Mouse (Mus musculus): ENCODE data around the gene Slc7a6. TPM values are rescaled to one million over a fixed set of nuclear protein-coding genes. Genes with fewer than 3 reads are reported as not detected.

Gene Slc7a6
- polyA plus RNA-seq, 1 experiment = 25.4 TPM

DNA sequence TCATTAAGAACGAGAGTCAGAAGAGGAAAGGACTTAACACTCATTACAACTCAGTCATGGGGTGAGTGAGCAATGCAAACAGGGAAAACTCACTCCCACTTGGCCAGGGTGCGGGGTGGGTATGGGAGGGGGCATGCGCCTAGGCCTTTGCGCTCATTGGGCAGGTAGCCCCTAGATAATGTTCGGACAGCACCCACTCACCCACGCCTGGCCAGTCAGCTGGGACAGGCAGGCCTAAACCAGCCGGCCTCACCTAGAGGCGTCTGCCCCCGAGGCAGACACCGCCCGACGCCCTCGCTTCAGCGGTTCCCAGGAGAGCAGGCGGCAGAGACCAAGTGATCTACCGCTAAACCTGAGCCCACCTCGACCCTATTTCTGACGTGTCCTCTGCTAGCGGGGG is 33.0 kb upstream of the Slc7a6 start:
- Histone ChIP-seq H3K27me3 (ENCODE audit: control insufficient read depth, insufficient read depth, low read length) (peaks cover 8% of the 10 kb centered on the region; the same call in 1 of the 2 replicates), H3K4me3 (replicated peaks; ENCODE audit: insufficient read depth, low read depth, low read length) (no peak overlapping the region), H3K4me1 (ENCODE audit: control insufficient read depth, insufficient read depth, low read length) (peaks cover 15% of the 10 kb centered on the region; the same call in 1 of the 2 replicates), H3K27ac (ENCODE audit: insufficient read depth, low read length) (no peak overlapping the region)
- 13% methylated on average over 19 of the region's 19 CpGs for whole genome bisulfite sequencing
- DNase-seq = no peak
- TF ChIP-seq CTCF (IDR thresholded peaks at IDR 0.05; ENCODE audit: borderline replicate concordance, insufficient read depth, low read depth, low read length) = no peak
- no peak for TF ChIP-seq POLR2A (IDR thresholded peaks at IDR 0.05; ENCODE audit: borderline replicate concordance, insufficient read depth, low read length)

GRCm38 (mm10) chr8:106136156-106137130 is 32.2 kb upstream of the Slc7a6 start, which contains the start of gene Esrp2:
Gene Esrp2, minus strand, starts transcription at chr8:106136974.
- H3K27me3 ChIP-seq (ENCODE audit: control insufficient read depth, insufficient read depth, low read length) = peaks cover 8% of the 10 kb centered on the region; the same call in 1 of the 2 replicates
- 2% methylated on average over 86 of the region's 86 CpGs for WGBS
- peak within 1 kb of the TSS; percentile 72 for H3K4me3 ChIP-seq (replicated peaks; ENCODE audit: insufficient read depth, low read depth, low read length)
- TF ChIP-seq CTCF (IDR thresholded peaks at IDR 0.05; ENCODE audit: borderline replicate concordance, insufficient read depth, low read depth, low read length) = no peak
- TF ChIP-seq POLR2A (IDR thresholded peaks at IDR 0.05; ENCODE audit: borderline replicate concordance, insufficient read depth, low read length) = no peak
- H3K4me1 ChIP-seq (ENCODE audit: control insufficient read depth, insufficient read depth, low read length) = peaks cover 15% of the 10 kb centered on the region; the same call in 1 of the 2 replicates
- no peak for DNase-seq
- no peak within 1 kb of the TSS for H3K27ac ChIP-seq (ENCODE audit: insufficient read depth, low read length)

DNA sequence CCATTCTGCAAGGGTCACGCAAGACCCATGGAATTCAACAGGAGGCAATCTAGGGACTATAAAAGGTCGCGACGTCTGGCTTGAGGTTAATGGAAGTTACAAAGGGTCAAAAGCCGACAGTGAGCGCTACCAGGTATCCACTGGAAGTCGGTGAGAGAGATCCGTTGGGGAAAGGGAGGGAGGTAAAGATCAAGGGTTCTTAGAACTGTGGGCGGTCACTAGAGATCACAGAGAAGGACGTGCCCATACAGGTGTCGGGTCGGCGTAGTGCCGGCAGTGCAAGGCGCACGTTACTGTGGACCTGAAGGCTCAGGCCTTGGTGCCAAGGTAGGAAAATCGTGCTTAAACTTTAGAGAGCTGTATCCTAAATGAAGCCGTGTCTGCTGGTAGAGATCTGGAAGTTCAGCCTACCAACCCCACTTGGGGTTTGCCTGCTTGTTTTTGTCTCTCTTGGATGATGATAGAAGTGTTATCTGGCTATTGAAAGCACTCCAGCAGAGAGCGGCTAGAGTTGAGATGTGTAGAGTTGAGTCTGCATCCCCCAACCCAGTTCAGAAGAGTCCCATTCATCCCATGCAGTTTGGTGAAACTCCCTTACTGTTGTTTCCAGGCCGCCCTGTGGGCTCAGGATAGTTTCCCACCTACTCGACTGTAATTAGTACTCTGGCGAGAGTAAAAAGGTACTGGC is 31.3 kb upstream of the Slc7a6 start:
- Histone ChIP-seq H3K27me3 (ENCODE audit: control insufficient read depth, insufficient read depth, low read length) (peaks cover 8% of the 10 kb centered on the region; the same call in 1 of the 2 replicates), H3K4me3 (replicated peaks; ENCODE audit: insufficient read depth, low read depth, low read length) (peak overlapping the region; percentile 72), H3K27ac (ENCODE audit: insufficient read depth, low read length) (no peak overlapping the region), H3K4me1 (ENCODE audit: control insufficient read depth, insufficient read depth, low read length) (peaks cover 15% of the 10 kb centered on the region; the same call in 1 of the 2 replicates)
- no peak for TF ChIP-seq CTCF (IDR thresholded peaks at IDR 0.05; ENCODE audit: borderline replicate concordance, insufficient read depth, low read depth, low read length)
- TF ChIP-seq POLR2A (IDR thresholded peaks at IDR 0.05; ENCODE audit: borderline replicate concordance, insufficient read depth, low read length) = no peak
- DNase-seq = no peak
- whole genome bisulfite sequencing = 14% methylated on average over 22 of the region's 22 CpGs

- H3K4me3 ChIP-seq (replicated peaks; ENCODE audit: insufficient read depth, low read depth, low read length) = peak overlapping the region; percentile 72
- DNase-seq = peak; percentile 46 to 52
- H3K27me3 ChIP-seq (ENCODE audit: control insufficient read depth, insufficient read depth, low read length) = peaks cover 8% of the 10 kb centered on the region; the same call in 1 of the 2 replicates
- H3K27ac ChIP-seq (ENCODE audit: insufficient read depth, low read length) = no peak overlapping the region
- 1% methylated on average over 24 of the region's 24 CpGs for WGBS
- peaks cover 15% of the 10 kb centered on the region; the same call in 1 of the 2 replicates for H3K4me1 ChIP-seq (ENCODE audit: control insufficient read depth, insufficient read depth, low read length)
- no peak for TF ChIP-seq CTCF (IDR thresholded peaks at IDR 0.05; ENCODE audit: borderline replicate concordance, insufficient read depth, low read depth, low read length)
- TF ChIP-seq POLR2A (IDR thresholded peaks at IDR 0.05; ENCODE audit: borderline replicate concordance, insufficient read depth, low read length) = 0 out of 2 replicates have a peak, but pooled peaks have one; percentile 17
Observed at GRCm38 (mm10) chr8:106137906-106138477, 30.7 kb upstream of the Slc7a6 start.

DNA sequence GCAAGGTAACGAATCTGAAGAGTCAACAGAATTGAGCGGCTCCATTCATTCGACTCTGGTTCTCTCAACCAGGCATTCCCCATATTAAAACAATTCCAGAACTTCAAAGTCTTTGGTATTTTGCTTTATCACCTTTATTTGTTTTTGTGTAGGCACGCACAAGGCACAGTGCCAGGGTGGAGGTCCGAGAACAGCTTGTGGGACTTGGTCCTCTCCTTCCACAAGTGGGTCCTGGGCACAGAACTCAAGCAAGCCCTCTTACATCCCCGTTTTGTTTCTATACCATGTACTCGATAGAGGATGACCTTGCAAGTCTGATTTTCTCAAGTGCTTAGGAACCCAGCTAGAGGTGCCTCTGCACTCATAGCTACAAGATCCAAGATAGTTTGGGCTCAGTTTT is 30.0 kb upstream of the Slc7a6 start:
- H3K27me3 ChIP-seq (ENCODE audit: control insufficient read depth, insufficient read depth, low read length) = peaks cover 8% of the 10 kb centered on the region; the same call in 1 of the 2 replicates
- DNase-seq = no peak

DNA sequence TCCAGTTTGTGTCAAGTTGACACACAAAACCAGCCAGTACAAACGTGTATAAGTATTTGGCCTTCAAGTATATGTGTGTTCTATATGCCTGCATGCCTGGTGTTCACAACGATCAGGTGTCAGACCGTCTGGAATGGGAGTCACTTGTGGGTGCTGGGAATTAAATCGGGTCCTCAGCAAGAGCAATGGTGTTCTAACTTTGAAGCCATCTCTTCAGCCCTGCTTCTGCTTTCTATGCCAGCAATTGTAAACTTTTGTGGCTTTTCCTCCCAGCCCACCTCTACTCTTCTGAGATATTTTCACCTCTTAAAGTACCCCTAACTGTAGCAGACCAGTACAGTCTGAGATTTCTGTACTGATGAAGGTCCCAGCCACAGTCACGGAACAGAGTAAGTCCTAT is 28.5 kb upstream of the Slc7a6 start:
- H3K27ac ChIP-seq (ENCODE audit: insufficient read depth, low read length) = no peak overlapping the region
- 69% methylated on average over 5 of the region's 5 CpGs for WGBS
- DNase-seq = no peak
- peaks cover 11% of the 10 kb centered on the region; the same call in 1 of the 2 replicates for H3K4me1 ChIP-seq (ENCODE audit: control insufficient read depth, insufficient read depth, low read length)
- peaks cover 8% of the 10 kb centered on the region; the same call in 1 of the 2 replicates for H3K27me3 ChIP-seq (ENCODE audit: control insufficient read depth, insufficient read depth, low read length)
- no peak overlapping the region for H3K4me3 ChIP-seq (replicated peaks; ENCODE audit: insufficient read depth, low read depth, low read length)
- TF ChIP-seq CTCF (IDR thresholded peaks at IDR 0.05; ENCODE audit: borderline replicate concordance, insufficient read depth, low read depth, low read length) (no peak), POLR2A (IDR thresholded peaks at IDR 0.05; ENCODE audit: borderline replicate concordance, insufficient read depth, low read length) (no peak)

More for the DNA sequence above, 30.0 kb upstream of the Slc7a6 start:
- WGBS = 30% methylated on average over 7 of the region's 7 CpGs
- no peak for TF ChIP-seq CTCF (IDR thresholded peaks at IDR 0.05; ENCODE audit: borderline replicate concordance, insufficient read depth, low read depth, low read length)
- TF ChIP-seq POLR2A (IDR thresholded peaks at IDR 0.05; ENCODE audit: borderline replicate concordance, insufficient read depth, low read length) = no peak
- Histone ChIP-seq H3K4me3 (replicated peaks; ENCODE audit: insufficient read depth, low read depth, low read length) (peak overlapping the region; percentile 72), H3K4me1 (ENCODE audit: control insufficient read depth, insufficient read depth, low read length) (peaks cover 15% of the 10 kb centered on the region; the same call in 1 of the 2 replicates), H3K27ac (ENCODE audit: insufficient read depth, low read length) (no peak overlapping the region)

GRCm38 (mm10) chr8:106140769-106141168 is 27.9 kb upstream of the Slc7a6 start:
- H3K4me3 ChIP-seq (replicated peaks; ENCODE audit: insufficient read depth, low read depth, low read length) = no peak overlapping the region
- WGBS = 15% methylated on average over 13 of the region's 13 CpGs

More at GRCm38 (mm10) chr8:106140769-106141168, 27.9 kb upstream of the Slc7a6 start:
- TF ChIP-seq POLR2A (IDR thresholded peaks at IDR 0.05; ENCODE audit: borderline replicate concordance, insufficient read depth, low read length) (no peak), CTCF (IDR thresholded peaks at IDR 0.05; ENCODE audit: borderline replicate concordance, insufficient read depth, low read depth, low read length) (peak; percentile 83)
- Histone ChIP-seq H3K27ac (ENCODE audit: insufficient read depth, low read length) (no peak overlapping the region), H3K4me1 (ENCODE audit: control insufficient read depth, insufficient read depth, low read length) (peaks cover 9% of the 10 kb centered on the region; the same call in 1 of the 2 replicates), H3K27me3 (ENCODE audit: control insufficient read depth, insufficient read depth, low read length) (peaks cover 8% of the 10 kb centered on the region; the same call in 1 of the 2 replicates)
- DNase-seq = peak; percentile 69 to 85
